Mouse (Mus musculus) midbrain, embryonic 16.5 days (tissue): ENCODE measurements around the gene Hsd17b6. TPM values are rescaled to one million over a fixed set of nuclear protein-coding genes. Genes with fewer than 3 reads are reported as not detected.

Source experiments
- ATAC-seq: fragments of 200-750 bp; cut with Nextera tagmentation; 2 replicates; pipeline ENCODE4 v1.8.0; 2017; ENCODE audit warnings: moderate TSS enrichment
- H3K27ac ChIP-seq: fragments of 300-500 bp; sonication (generic); 2 replicates; pipeline ENCODE4 v1.5.1; 2014; ENCODE audit warnings: mild to moderate bottlenecking, low read length, mixed read lengths
- H3K27me3 ChIP-seq: fragments of 300-500 bp; sonication (generic); 2 replicates; pipeline ENCODE4 v1.6.1; 2014; ENCODE audit warnings: low read depth, low read length, mixed read lengths; ENCODE audit not compliant: control insufficient read depth, insufficient read depth
- H3K36me3 ChIP-seq: fragments of 300-500 bp; sonication (generic); 2 replicates; pipeline ENCODE4 v1.6.1; 2014; ENCODE audit warnings: mild to moderate bottlenecking, low read length, moderate library complexity, mixed read lengths; ENCODE audit not compliant: control insufficient read depth, insufficient read depth
- H3K4me1 ChIP-seq: fragments of 300-500 bp; sonication (generic); 2 replicates; pipeline ENCODE4 v1.6.1; 2014; ENCODE audit warnings: mild to moderate bottlenecking, low read length, mixed read lengths; ENCODE audit not compliant: control insufficient read depth, insufficient read depth
- H3K4me2 ChIP-seq: fragments of 300-500 bp; sonication (generic); 2 replicates; pipeline ENCODE4 v1.6.1; 2014; ENCODE audit warnings: mild to moderate bottlenecking, low read length, mixed read lengths
- H3K4me3 ChIP-seq: fragments of 300-500 bp; sonication (generic); 2 replicates; pipeline ENCODE4 v1.5.1; 2014; ENCODE audit warnings: low read depth, mild to moderate bottlenecking, low read length, moderate library complexity, mixed read lengths
- H3K9ac ChIP-seq: fragments of 300-500 bp; sonication (generic); 2 replicates; pipeline ENCODE4 v1.6.1; 2014; ENCODE audit warnings: low read depth, low read length, mixed read lengths
- H3K9me3 ChIP-seq: fragments of 300-500 bp; sonication (generic); replicated peaks from 2 replicates; pipeline ENCODE4 v1.6.1; 2014; ENCODE audit warnings: mild to moderate bottlenecking, low read length, mixed read lengths; ENCODE audit not compliant: control insufficient read depth, poor library complexity, severe bottlenecking
- WGBS: fragments of 180-500 bp; shearing (Covaris S2); extraction: QIAGEN DNeasy Blood & Tissue Kit; methylation state at CpG from one replicate; pipeline ENCODE4 v1.1.7; 2014; 5-methylcytosine and 5-hydroxymethylcytosine counted together
- polyA plus RNA-seq: library from polyadenylated mRNA; unstranded; fragments of >200 nt; fragmentation: Nextera tagmentation; extraction: Ambion mirVana; gene quantifications from 2 replicates; pipeline ENCODE4 v1.2.1, GENCODE M21; 2015

The Hsd17b6 gene
- polyA plus RNA-seq, 1 experiment from 2014 or later: not detected

GRCm38 (mm10) chr10:127985601-127986000 is 21.8 kb downstream of the Hsd17b6 start:
- Histone ChIP-seq H3K27ac (no peak overlapping the region), H3K4me1 (no peaks in the 10 kb centered on the region), H3K4me2 (no peak overlapping the region), H3K4me3 (no peak overlapping the region), H3K9ac (no peak overlapping the region), H3K27me3 (no peaks in the 10 kb centered on the region; the same call in 1 of the 2 replicates), H3K36me3 (no peaks in the 10 kb centered on the region), H3K9me3 (peaks cover 2% of the 10 kb centered on the region; the same call in 1 of the 2 replicates)
- ATAC-seq: no peak
- 7% methylated on average over 8 of the region's 8 CpGs for WGBS

DNA sequence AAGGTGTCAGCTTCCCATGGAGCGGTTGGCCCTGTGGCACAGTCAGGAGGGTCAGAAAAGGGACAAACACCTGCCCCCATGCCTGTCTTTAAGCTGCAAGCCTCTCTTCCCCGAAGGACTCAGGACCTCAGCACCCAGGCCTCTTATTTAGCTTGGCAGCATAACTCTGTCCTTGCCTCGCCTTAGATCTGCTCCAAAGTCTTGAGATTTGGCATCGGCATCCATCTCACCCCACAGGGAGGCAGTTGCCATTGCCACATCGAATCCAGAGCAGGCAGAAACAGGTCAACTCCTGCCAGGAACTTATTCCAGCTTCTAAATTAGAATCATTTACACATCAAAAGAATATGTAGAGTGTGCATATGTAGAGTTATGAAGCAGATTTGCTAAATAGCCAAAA is 22.8 kb downstream of the Hsd17b6 start:
- Histone ChIP-seq H3K4me2 (no peak overlapping the region), H3K9ac (no peak overlapping the region), H3K4me3 (no peak overlapping the region), H3K27me3 (no peaks in the 10 kb centered on the region; the same call in 1 of the 2 replicates), H3K36me3 (no peaks in the 10 kb centered on the region), H3K27ac (no peak overlapping the region), H3K4me1 (no peaks in the 10 kb centered on the region), H3K9me3 (peaks cover 2% of the 10 kb centered on the region; the same call in 1 of the 2 replicates)
- ATAC-seq: no peak
- WGBS: 78% methylated on average over 5 of the region's 5 CpGs

GRCm38 (mm10) chr10:127975503-127975902 is 31.9 kb downstream of the Hsd17b6 start:
- Histone ChIP-seq H3K9me3 (no peaks in the 10 kb centered on the region; the same call in 1 of the 2 replicates), H3K36me3 (no peaks in the 10 kb centered on the region), H3K4me1 (no peaks in the 10 kb centered on the region), H3K27me3 (no peaks in the 10 kb centered on the region), H3K4me3 (no peak overlapping the region), H3K27ac (no peak overlapping the region), H3K9ac (no peak overlapping the region), H3K4me2 (no peak overlapping the region)
- no peak for ATAC-seq
- WGBS: 0% methylated on average over 1 of the region's 1 CpGs

DNA sequence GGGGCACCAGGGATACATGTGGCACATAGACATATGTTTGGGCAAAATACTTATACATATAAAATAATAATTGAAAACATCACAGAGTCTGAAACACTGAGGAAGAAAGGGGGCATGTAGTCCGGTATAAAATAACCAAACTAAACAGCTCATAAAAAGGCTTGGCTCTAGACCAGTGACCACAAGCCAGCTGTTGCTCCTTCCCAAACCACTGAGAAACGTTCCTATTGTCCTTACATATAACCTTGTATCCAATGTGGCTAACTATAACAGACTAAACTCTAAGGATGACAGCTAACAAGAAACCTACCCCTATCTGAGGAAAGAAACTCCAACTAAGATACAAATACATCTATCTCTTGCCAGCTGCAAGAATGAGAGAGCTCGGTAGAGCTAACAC is 33.3 kb downstream of the Hsd17b6 start:
- no peak overlapping the region for H3K4me3 ChIP-seq
- H3K4me1 ChIP-seq: no peaks in the 10 kb centered on the region
- H3K27ac ChIP-seq: no peak overlapping the region
- no peak overlapping the region for H3K9ac ChIP-seq
- H3K36me3 ChIP-seq: no peaks in the 10 kb centered on the region
- WGBS: 92% methylated on average over 3 of the region's 3 CpGs
- no peak for ATAC-seq
- H3K9me3 ChIP-seq: no peaks in the 10 kb centered on the region; the same call in 1 of the 2 replicates
- no peaks in the 10 kb centered on the region for H3K27me3 ChIP-seq
- no peak overlapping the region for H3K4me2 ChIP-seq

- H3K4me2 ChIP-seq: no peak overlapping the region
- H3K4me3 ChIP-seq: no peak overlapping the region
- H3K27me3 ChIP-seq: no peaks in the 10 kb centered on the region
- no peaks in the 10 kb centered on the region; the same call in 1 of the 2 replicates for H3K9me3 ChIP-seq
- H3K9ac ChIP-seq: no peak overlapping the region
- no peaks in the 10 kb centered on the region for H3K36me3 ChIP-seq
- no peaks in the 10 kb centered on the region for H3K4me1 ChIP-seq
- 78% methylated on average over 3 of the region's 3 CpGs for WGBS
- no peak for ATAC-seq
- no peak overlapping the region for H3K27ac ChIP-seq
Observed at GRCm38 (mm10) chr10:127971135-127971534, 36.3 kb downstream of the Hsd17b6 start.

- Histone ChIP-seq H3K27me3 (no peaks in the 10 kb centered on the region), H3K4me1 (no peaks in the 10 kb centered on the region), H3K4me3 (no peak overlapping the region), H3K9ac (no peak overlapping the region), H3K4me2 (no peak overlapping the region), H3K9me3 (no peaks in the 10 kb centered on the region; the same call in 1 of the 2 replicates), H3K27ac (no peak overlapping the region), H3K36me3 (no peaks in the 10 kb centered on the region)
- no peak for ATAC-seq
- 57% methylated on average over 3 of the region's 3 CpGs for WGBS
Observed at GRCm38 (mm10) chr10:127970359-127970831, 37.0 kb downstream of the Hsd17b6 start.

GRCm38 (mm10) chr10:127969820-127970219 is 37.6 kb downstream of the Hsd17b6 start:
- 88% methylated on average over 4 of the region's 4 CpGs for WGBS
- H3K27me3 ChIP-seq: no peaks in the 10 kb centered on the region
- H3K4me1 ChIP-seq: no peaks in the 10 kb centered on the region
- no peak for ATAC-seq
- no peak overlapping the region for H3K9ac ChIP-seq
- H3K9me3 ChIP-seq: no peaks in the 10 kb centered on the region; the same call in 1 of the 2 replicates
- no peak overlapping the region for H3K4me2 ChIP-seq
- no peak overlapping the region for H3K27ac ChIP-seq
- no peak overlapping the region for H3K4me3 ChIP-seq
- H3K36me3 ChIP-seq: no peaks in the 10 kb centered on the region

DNA sequence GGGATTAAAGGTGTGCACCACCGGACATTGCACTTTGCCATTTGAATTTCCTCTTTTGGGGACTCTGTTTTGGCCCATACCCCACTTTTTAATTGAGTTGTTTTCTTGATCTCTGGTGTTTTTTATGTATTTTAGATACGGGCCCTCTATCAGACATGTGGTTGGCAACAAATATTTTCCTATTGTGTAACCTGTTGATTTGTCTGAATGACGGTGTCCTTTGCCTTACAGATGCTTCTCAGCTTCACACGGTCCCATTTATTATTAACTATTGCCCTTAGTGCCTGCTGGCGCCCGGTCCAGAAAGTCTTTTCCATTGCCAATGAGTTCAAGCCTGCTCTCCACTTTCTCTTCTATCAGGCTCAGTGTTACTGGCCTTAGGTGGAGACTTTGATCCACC is 40.9 kb downstream of the Hsd17b6 start:
- no peak overlapping the region for H3K27ac ChIP-seq
- H3K4me2 ChIP-seq: no peak overlapping the region
- H3K9me3 ChIP-seq: no peaks in the 10 kb centered on the region
- no peak overlapping the region for H3K4me3 ChIP-seq
- no peaks in the 10 kb centered on the region for H3K27me3 ChIP-seq
- H3K9ac ChIP-seq: no peak overlapping the region
- H3K36me3 ChIP-seq: no peaks in the 10 kb centered on the region
- no peak for ATAC-seq
- WGBS: 93% methylated on average over 6 of the region's 6 CpGs
- no peaks in the 10 kb centered on the region for H3K4me1 ChIP-seq

GRCm38 (mm10) chr10:127964004-127964403 is 43.4 kb downstream of the Hsd17b6 start:
- Histone ChIP-seq H3K4me3 (no peak overlapping the region), H3K4me2 (no peak overlapping the region), H3K27ac (no peak overlapping the region), H3K36me3 (no peaks in the 10 kb centered on the region), H3K4me1 (no peaks in the 10 kb centered on the region), H3K9ac (no peak overlapping the region), H3K9me3 (no peaks in the 10 kb centered on the region), H3K27me3 (no peaks in the 10 kb centered on the region)
- WGBS: 65% methylated on average over 3 of the region's 3 CpGs
- ATAC-seq: no peak
